Mouse (Mus musculus) layer of hippocampus, adult 2 months (tissue): ENCODE measurements around the gene Epb41l5. TPM values are rescaled to one million over a fixed set of nuclear protein-coding genes. Genes with fewer than 3 reads are reported as not detected.

Experiments
- DNase-seq, 2 experiments: peaks; one replicate each; pipeline ENCODE4 v3.0.0; 2022; ENCODE audit warnings: low spot score in 2 of 2
- H3K27ac ChIP-seq: fragments of 200-600 bp; 2 replicates; pipeline ENCODE4 v1.8.1; 2022
- H3K4me3 ChIP-seq: fragments of 200-600 bp; 2 replicates; pipeline ENCODE4 v1.8.1; 2022; ENCODE audit warnings: mild to moderate bottlenecking
- CTCF ChIP-seq: fragments of 200-600 bp; conservative IDR thresholded peaks from 2 replicates; pipeline ENCODE4 v1.8.1; 2022; ENCODE audit warnings: antibody characterized with exemption, mild to moderate bottlenecking, moderate library complexity
- long read RNA-seq, 2 experiments: library from polyadenylated mRNA; stranded (forward); transcript quantifications; one replicate each; pipeline ENCODE4 v2.0.0; 2021; ENCODE audit warnings: borderline mapping rate in 2 of 2
- total RNA-seq, 2 experiments: library from RNA; stranded (reverse); gene quantifications; 2 replicates each; pipeline ENCODE4 v1.2.3; 2021

The Epb41l5 gene
- total RNA-seq, result 1 to 10 TPM; 5.5 to 5.9 TPM
- long read RNA-seq, experiment 1, full-length matches to known transcripts, result 1 of 4 reads
- long read RNA-seq, experiment 1, partial matches to known transcripts, result 1 of 4 reads
- long read RNA-seq, experiment 1, other reads (novel, unspliced or antisense), result 2 of 4 reads
- long read RNA-seq, experiment 2, partial matches to known transcripts, result 0 of 3 reads
- long read RNA-seq, experiment 2, other reads (novel, unspliced or antisense), result 3 of 3 reads

GRCm38 (mm10) chr1:119648205-119649111, at the start of gene Epb41l5:
Gene Epb41l5, minus strand, starts transcription at chr1:119649000.
- peak; percentile 55 to 75 for DNase-seq
- Histone ChIP-seq H3K4me3 (peak within 1 kb of the TSS; percentile 99), H3K27ac (peak within 1 kb of the TSS; percentile 77)
- TF ChIP-seq CTCF, result no peak; the same call in 1 of the 2 replicates

GRCm38 (mm10) chr1:119696860-119697259, 48.1 kb upstream of the Epb41l5 start:
- DNase-seq, result no peak
- TF ChIP-seq CTCF, result no peak
- no peak overlapping the region for H3K4me3 ChIP-seq
- no peak overlapping the region for H3K27ac ChIP-seq

GRCm38 (mm10) chr1:119685773-119686558, 37.2 kb upstream of the Epb41l5 start:
- H3K4me3 ChIP-seq, result no peak overlapping the region
- no peak overlapping the region for H3K27ac ChIP-seq
- no peak for DNase-seq
- peak; percentile 56 for TF ChIP-seq CTCF

GRCm38 (mm10) chr1:119681663-119682213, 32.9 kb upstream of the Epb41l5 start:
- DNase-seq, result no peak
- TF ChIP-seq CTCF, result no peak
- Histone ChIP-seq H3K4me3 (no peak overlapping the region), H3K27ac (no peak overlapping the region)

- DNase-seq, result peak; percentile 28 to 34
- Histone ChIP-seq H3K27ac (no peak overlapping the region), H3K4me3 (no peak overlapping the region)
- peak; percentile 97 for TF ChIP-seq CTCF
Observed at GRCm38 (mm10) chr1:119674984-119675383, 26.2 kb upstream of the Epb41l5 start.

GRCm38 (mm10) chr1:119666904-119667303, 18.1 kb upstream of the Epb41l5 start:
- no peak for DNase-seq
- no peak overlapping the region for H3K4me3 ChIP-seq
- no peak overlapping the region for H3K27ac ChIP-seq
- TF ChIP-seq CTCF, result no peak

GRCm38 (mm10) chr1:119654307-119654706, 5.5 kb upstream of the Epb41l5 start:
- Histone ChIP-seq H3K4me3 (no peak overlapping the region), H3K27ac (no peak overlapping the region)
- peak; percentile 63 for TF ChIP-seq CTCF
- no peak for DNase-seq

- TF ChIP-seq CTCF, result no peak
- Histone ChIP-seq H3K4me3 (no peak overlapping the region), H3K27ac (no peak overlapping the region)
- no peak for DNase-seq
Observed at GRCm38 (mm10) chr1:119650386-119650785, 1.6 kb upstream of the Epb41l5 start.

GRCm38 (mm10) chr1:119649627-119650026, 827 bp upstream of the Epb41l5 start:
- Histone ChIP-seq H3K27ac (no peak overlapping the region), H3K4me3 (no peak overlapping the region)
- DNase-seq, result no peak
- TF ChIP-seq CTCF, result no peak

- no peak for DNase-seq
- no peak overlapping the region for H3K4me3 ChIP-seq
- no peak for TF ChIP-seq CTCF
- no peak overlapping the region for H3K27ac ChIP-seq
Observed at GRCm38 (mm10) chr1:119646356-119646755, 2.4 kb downstream of the Epb41l5 start.

- no peak for DNase-seq
- peak; percentile 21; the same call in 1 of the 2 replicates for TF ChIP-seq CTCF
- H3K27ac ChIP-seq, result no peak overlapping the region
- H3K4me3 ChIP-seq, result no peak overlapping the region
Observed at GRCm38 (mm10) chr1:119642367-119642766, 6.4 kb downstream of the Epb41l5 start.

- no peak for TF ChIP-seq CTCF
Observed at GRCm38 (mm10) chr1:119641090-119641812, 7.5 kb downstream of the Epb41l5 start.

More at GRCm38 (mm10) chr1:119641090-119641812, 7.5 kb downstream of the Epb41l5 start:
- H3K4me3 ChIP-seq, result no peak overlapping the region
- H3K27ac ChIP-seq, result no peak overlapping the region
- no peak for DNase-seq
